Mouse (Mus musculus): ENCODE measurements around the gene Ankrd49.

DNA sequence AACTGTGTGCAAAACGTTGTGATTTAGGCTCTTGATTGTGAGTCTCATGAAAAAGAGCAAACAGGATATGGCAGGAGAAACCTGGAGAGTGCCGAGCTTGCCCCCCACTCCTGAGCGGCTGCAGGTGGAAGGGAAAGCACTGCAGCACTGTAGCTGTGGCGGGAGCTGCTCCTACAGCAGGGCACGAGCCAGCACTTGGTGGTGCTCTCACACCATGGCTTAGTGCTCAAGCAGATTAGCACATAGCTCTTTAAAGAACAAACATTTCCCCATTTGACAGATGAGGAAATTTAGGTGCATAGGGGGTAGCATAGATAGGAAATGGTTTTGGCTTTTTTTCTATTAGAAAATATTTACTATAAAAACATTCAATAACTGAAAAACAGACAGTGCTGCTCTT lies 47.4 kb upstream of the Ankrd49 start:
- no peak for TF ChIP-seq CTCF (IDR thresholded peaks at IDR 0.05; ENCODE audit: borderline replicate concordance, insufficient read depth, low read length)
- no peak for TF ChIP-seq POLR2A (IDR thresholded peaks at IDR 0.05; ENCODE audit: low read depth, low read length)
